Mouse (Mus musculus) spleen, adult 2 months (tissue): ENCODE results near the gene Tcp11x2.

Source experiments
- CTCF ChIP-seq: fragments of 200-500 bp; IDR thresholded peaks from 2 replicates; pipeline ENCODE4 v1.5.1; 2011; ENCODE audit warnings: mild to moderate bottlenecking, inconsistent platforms; ENCODE audit not compliant: insufficient read depth, insufficient read length, insufficient replicate concordance; ENCODE audit errors: extremely low read depth
- POLR2A ChIP-seq: fragments of 200-500 bp; IDR thresholded peaks from 2 replicates; pipeline ENCODE4 v1.6.1; 2011; ENCODE audit warnings: low read depth, low read length, inconsistent platforms

- TF ChIP-seq CTCF = no peak
- TF ChIP-seq POLR2A = no peak
Observed at GRCm38 (mm10) chrX:135703111-135703510, 9.5 kb upstream of the Tcp11x2 start.
